Mouse (Mus musculus): ENCODE results near the gene S100a11.

GRCm38 (mm10) chr3:93521462-93522057, 1.3 kb downstream of the S100a11 start:
- TF ChIP-seq CTCF (IDR thresholded peaks at IDR 0.05; ENCODE audit: low read depth) (no peak), EP300 (IDR thresholded peaks at IDR 0.05; ENCODE audit: low read depth) (no peak)
